Mouse (Mus musculus): Measurements from ENCODE around the gene Zscan4-ps1.
"Not testable (repeated sequence)": the region's sequence is repeated elsewhere in the genome, so short reads cannot be mapped to it uniquely, and the experiment has no call there.

Gene Zscan4-ps1

DNA sequence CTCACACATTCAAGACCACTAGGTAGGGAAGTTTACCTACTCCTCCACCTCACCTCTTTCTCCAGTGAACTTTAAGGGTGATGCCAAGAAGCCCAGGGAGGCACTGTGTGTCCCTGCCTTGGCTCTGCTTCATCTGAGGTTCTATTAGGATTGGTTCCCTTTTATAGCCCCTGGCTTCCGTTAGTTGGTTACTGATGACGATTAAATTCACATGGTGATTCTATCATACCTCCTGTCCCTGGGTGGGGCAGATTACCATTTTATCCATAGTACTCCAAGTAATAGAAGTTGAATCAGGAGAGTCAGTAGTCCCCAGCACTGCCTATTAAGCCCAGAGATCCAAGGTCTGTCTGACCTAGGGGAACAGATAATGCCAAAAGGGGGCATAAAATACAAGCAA is at the start of gene Zscan4-ps1:
Gene Zscan4-ps1, minus strand, starts transcription at position 101 of the 400 bp plus-strand sequence.
- DNase-seq (ENCODE audit: low spot score in 2 of 2), result not testable (repeated sequence)
